Mouse (Mus musculus) megakaryocyte-erythroid progenitor cell, adult 5-6 weeks (primary cell): Measurements from ENCODE around the gene Syngr1. TPM values are rescaled to one million over a fixed set of nuclear protein-coding genes. Genes with fewer than 3 reads are reported as not detected.

ENCODE experiments used
- ATAC-seq: replicated peaks from 2 replicates; pipeline ENCODE4 v1.8.0; 2016; ENCODE audit warnings: mild to moderate bottlenecking, inconsistent platforms; ENCODE audit not compliant: severe bottlenecking, poor library complexity, low FRiP score, low TSS enrichment
- total RNA-seq, 2 experiments: library from RNA; stranded (forward) in 1 of 2; stranded (reverse) in 1 of 2; fragments of 200-1000, 215-1000 nt in 1 of 2; fragments of >200 nt in 1 of 2; fragmentation: Nextera tagmentation in 1 of 2; gene quantifications; 2 replicates each; pipeline ENCODE4 v1.2.3; 2014 to 2017

Syngr1 gene
- total RNA-seq, 2 experiments from 2014 or later, result 7.0 to 18.1 TPM

DNA sequence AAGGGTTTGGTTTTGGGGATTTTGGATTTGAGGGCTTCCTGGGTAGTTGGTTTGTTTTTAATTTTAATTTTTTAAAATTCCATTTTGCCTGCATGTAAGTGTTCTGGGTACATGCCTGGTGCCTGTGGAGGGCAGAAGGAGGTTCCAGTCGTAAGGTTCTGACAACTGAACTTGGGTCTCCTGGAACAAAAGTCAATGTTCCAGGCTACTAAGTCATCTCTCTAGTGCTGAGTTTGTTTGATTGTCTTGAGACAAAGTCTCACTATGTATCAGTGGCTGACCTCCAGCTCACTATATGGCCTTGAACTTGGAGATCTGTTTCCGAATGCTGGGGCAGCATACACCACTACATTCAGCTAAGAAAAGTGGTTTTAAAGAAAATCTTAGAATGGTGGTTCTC is 44.4 kb downstream of the Syngr1 start:
- ATAC-seq, result no peak

DNA sequence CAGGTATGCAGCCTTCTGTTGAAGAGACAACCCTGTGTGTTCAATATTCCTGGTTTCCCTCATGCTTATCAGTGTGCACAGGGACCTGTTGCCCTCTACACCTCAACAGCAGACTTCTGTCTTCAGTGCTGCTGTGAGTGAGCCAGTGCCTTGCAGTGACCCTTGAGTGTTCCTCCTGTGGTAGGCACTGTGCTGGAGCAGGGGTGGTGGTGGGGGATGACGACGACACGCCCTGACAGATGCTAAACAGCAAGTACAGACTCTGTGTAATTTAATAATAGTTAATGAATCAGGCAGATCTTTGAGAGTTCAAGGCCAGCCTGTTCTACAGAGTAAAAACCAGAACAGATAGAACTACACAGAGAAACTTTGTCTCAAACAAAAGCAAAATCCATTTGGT is 45.5 kb downstream of the Syngr1 start:
- ATAC-seq, result no peak

DNA sequence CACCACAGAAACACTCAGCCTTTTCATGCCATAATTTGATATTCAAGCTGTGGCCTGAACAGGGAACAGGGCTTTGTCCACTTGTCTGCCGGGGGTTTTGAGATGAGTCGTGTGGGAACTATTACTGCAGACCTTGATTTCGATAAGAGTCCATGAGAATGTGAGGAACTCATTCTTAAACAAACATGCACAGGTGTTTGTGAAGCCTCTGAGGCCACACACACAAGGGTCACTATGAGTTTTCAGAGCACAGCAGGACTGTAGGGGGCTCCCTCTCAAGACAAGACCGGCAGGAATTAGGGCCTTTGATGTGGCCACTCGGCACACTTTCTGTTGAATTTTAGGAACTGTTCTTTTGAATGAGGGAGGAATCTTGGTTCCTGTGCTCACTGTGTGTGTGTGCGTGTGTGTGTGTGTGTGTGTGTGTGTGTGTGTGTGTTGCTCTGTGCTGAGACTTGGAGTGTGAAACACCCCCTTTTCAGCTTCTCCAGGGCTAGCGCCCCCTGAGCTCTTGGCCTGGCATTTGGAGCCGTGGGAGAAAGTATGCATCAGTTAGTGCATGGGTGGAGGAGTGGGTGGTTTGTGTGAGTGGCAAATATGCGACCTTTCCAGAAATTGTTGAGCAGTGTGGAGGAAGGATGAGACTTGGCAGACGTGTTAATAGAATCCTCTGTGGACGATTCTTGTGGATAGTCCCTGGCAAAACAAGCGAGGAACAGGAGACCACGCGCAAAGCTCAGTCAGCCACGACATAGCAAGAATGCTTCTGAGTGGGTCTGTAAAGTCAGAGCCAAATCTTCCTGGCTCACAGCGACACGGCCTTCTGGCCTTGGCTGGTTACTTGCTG is 47.0 kb downstream of the Syngr1 start:
- ATAC-seq, result no peak

DNA sequence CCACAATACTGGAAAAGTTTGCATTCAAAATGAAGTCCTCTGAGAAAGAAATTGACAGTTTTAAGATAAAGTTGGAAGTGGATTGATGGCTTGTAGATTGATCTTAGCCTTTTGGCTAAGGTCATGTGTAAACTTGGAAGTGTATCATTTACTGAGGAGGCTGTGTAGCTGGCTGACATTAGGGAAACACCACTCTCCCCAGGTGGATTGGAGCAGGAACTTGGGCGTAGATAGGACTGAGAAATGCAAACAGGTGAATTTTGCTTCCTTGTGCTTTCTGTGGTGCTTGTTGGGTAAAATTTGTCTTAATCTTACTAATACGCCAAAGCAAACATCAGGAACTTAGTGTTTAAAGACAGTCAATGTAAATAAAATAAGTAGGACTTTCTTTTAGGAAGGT is 49.2 kb downstream of the Syngr1 start:
- no peak for ATAC-seq

DNA sequence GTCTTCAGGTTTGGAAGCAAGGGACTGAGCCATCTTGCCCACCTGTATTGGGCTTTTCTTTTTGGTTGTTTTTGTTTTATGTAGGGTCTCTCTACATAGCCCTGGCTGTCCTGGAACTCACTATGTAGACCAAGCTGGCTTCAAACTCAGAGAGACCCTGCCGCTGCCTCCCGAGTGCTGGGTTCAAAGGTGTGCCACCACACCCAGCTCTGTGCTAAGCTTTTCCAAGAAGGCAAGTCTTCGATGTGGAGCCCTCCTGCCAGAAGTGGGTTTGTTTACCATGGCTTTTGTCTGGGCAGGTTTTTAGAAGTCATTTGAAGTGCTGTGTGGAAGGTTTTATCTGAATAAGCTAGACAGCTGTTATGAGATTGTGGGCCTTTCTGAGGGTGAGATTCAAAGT is 49.7 kb downstream of the Syngr1 start:
- ATAC-seq, result no peak

DNA sequence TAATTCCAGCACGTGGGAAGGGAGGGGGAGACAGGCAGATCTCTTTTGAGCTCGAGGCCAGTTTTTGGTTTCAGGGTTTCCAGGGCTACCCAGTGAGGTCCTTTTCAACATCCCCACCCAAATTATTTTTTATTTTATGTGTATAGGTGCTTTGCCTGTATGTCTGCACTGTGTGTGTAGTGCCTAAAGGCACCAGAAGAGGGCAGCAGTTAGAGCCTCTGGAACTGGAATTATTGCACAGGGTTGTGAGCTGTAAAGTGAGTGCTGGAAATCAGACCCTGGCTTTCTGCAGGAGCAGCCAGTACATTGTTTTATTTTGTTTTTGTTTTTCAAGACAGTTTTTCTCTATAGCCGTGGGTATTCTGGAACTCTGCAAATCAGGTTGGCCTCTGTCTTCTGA is 51.0 kb downstream of the Syngr1 start:
- ATAC-seq, result no peak

DNA sequence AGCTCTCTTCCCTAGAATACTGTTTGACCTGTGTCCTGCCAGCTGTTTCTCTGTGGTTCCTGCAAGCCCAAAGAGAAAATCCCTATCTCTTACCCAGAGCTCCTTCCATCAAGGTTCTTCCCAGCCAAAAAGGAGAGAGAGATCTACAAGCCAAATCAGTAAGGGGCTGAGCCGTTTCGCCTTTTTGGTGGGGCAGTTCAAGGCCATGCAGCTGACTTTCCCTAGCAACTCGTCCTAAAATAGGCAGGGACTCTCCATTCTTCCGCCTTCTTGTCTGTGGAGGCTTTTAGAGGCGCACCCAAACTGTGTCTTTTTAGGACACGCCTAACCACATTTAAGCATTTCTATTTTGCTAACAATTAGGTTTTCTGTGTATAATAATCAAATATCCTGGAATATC is 52.6 kb downstream of the Syngr1 start:
- no peak for ATAC-seq

DNA sequence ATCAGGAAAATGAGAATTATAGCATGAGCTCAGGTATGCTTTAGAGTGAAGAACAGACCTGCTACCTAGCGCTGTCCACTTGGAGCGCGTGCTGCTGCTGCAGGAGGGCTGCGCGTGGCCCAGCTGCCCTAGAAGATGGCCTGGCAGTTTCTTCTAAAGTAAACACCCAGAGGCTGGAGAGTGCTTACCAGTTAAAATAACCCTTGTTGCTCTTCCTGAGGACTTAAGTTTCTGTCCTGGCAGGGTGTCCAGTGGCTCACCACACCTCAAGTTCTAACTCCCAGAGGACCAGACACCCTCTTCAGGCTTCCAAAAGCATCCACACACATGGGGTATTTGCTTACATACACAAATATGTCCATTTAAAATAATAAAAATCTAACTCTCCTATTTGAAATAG is 54.3 kb downstream of the Syngr1 start:
- no peak for ATAC-seq

DNA sequence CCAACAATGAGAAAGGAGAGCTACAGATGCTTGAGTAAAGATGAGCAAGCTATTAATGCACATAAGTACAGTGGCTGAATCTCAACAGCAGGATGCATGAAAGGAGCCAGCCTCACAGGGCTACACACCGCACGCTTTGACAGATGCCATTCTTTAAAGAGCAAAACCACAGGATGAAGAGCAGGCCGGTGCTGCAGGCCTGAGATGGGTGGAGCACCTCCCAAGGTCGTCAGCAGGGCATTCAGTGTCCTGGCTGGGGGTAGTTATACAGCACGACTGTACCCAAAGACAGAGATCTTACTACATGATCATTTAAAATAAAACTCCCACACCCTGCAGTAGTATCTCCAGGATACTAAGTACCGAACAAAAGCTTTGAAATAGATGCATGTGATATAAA is 55.0 kb downstream of the Syngr1 start:
- 0 out of 2 replicates have a peak, but pooled peaks have one; percentile 12 for ATAC-seq

DNA sequence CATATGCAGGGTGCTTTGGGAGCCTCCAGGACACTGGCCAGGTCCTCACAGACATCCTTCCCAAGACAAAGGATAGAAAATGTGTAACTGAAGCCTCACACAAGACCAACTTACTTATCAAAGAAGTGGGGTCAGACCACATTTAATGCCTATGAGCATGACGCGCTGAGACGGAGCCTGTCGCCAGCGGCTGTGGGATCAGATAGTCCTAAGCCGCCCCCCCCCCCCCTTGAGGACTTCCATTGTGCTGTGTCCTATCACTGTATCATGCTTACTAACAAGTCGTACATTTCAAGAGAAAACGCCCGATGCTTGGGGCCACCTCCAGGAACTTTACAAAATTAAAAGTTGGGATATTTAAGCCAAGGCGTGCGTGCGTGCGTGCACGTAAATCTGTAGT is 56.0 kb downstream of the Syngr1 start:
- ATAC-seq, result peak; percentile 63; the same call in 1 of the 2 replicates

DNA sequence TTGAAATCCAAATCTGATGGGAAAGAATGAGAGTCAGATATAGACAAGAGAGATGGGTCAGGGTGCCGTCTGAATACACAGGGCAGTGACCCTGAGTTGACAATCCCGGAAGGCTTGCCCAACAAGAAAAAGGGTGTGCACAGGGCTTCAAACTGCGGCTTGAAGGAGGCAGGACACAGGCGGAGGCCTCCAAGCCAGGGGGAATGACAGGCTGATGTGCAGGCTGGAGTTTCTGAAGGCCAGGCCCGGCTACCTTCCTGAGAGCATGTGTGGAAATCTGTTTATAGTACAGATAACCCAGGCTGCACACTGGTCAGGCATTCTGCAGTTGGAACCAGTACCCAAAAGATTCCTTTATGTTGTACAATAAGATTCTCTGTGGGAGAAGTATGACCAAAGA is 56.4 kb downstream of the Syngr1 start:
- ATAC-seq, result no peak

DNA sequence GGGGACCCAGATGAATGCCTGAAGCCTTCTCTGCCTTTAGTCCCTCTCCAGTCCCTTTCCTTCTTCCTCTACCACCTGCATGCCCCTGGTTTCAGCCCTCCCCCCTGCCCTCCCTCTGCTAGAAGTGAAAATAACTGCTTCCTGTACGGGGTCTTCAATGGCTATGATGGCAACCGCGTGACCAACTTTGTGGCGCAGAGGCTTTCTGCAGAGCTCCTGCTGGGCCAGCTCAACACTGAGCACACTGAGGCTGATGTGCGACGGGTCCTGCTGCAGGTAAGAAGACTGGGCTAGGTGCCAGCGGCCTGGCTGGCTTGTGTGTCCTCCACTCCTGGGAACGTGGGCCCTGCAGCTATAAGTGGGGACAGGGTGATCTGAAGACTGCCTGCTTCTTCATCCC is 57.4 kb downstream of the Syngr1 start:
- no peak for ATAC-seq

DNA sequence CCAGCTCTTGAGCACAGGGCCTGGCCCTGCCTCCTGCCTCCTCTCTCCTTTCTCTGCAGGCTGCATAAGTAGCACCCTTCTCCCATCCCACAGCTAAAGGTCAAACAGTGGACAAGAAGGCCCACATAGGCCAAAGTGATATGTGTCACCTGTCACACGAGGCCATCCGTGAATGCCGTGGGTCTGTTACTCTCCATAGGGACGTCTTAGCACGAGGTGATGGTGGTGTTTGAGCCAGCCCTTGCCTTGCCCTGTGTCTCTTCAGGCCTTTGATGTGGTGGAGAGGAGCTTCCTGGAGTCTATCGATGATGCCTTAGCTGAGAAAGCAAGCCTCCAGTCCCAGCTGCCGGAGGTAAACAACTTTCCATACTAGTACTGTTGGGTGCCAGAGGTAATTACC is 58.4 kb downstream of the Syngr1 start:
- no peak for ATAC-seq

DNA sequence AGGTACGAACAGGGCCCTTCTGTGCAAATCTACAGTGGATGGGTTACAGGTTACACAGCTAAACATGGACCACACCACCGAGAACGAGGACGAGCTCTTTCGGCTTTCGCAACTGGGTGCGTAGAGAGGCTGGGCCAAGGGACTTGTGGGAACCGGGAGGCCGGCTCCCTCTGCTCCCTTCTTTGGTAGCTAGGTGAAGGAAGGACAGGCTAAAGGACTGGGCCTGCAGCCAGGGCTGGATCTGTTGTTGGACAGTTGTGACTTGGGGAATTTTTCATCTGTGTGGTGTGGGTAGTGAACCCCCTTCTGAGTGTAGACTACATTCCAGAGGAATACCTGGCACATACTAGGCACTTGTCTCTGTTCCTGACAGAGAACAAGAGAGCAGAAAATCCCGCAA is 61.5 kb downstream of the Syngr1 start:
- no peak for ATAC-seq

DNA sequence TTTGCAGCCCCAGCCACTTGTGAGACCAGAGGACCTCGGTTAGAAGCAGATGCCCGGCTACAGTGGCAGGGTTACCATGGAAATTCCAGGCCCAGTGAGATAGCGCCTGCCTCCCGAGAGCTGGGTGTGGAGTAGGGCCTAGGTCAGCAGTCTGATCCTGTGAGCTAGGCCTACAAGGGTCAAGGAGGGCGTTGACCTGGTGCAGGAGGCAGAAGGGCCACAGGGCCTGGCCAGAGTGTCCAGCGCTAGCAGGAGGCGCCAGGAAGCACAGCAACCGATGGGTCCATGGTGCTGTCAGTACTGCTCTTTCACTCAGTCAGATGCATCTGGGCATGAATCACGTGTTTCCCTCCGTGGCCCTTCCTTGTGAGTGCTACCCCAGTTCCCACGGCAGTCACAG is 62.6 kb downstream of the Syngr1 start:
- no peak for ATAC-seq

DNA sequence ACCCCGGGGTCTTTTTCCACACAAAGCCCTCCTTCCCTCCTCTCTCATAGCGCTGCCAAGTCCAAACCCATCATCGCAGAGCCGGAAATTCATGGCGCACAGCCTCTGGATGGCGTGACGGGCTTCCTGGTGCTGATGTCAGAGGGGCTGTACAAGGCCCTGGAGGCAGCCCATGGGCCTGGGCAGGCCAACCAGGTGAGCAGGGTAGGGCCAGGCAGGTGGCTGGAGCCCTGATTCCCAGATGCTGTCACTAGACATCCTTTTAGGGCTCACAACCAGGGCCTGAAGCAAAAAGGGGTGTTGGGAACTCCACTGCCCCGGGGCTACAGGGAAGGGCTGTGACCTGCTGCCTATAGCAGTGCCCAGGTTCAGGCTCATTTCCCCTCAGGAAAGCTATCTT is 64.6 kb downstream of the Syngr1 start:
- ATAC-seq, result no peak

DNA sequence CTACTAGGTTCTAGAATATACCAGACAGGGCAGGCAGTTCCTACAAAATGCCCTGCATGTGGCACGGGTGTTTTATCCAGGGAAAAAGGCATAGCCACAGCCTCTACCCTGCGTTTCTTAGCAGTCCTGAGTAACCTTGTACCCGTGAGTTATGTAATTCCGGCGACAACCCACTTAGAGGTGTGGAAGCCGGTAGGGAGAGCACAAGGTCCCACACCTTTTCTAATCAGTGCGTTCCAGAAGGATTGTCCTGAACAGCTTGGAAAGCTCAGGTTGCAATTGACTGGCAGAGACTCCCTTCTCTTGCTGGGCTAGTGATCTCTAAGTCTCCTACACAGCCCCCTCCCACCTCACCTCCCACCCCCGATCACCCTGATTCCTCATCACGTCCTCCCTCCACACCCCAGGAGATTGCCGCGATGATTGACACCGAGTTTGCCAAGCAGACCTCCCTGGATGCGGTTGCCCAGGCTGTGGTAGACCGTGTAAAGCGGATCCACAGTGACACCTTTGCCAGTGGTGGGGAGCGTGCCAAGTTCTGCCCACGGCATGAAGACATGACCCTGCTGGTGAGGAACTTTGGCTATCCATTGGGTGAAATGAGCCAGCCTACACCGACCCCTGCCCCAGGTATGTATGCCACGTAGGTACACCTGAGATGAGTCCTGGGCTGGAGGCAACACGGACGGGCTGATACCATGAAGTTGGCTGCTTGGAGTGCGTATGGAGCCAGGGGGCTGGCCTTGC is 66.2 kb downstream of the Syngr1 start:
- ATAC-seq, result no peak

DNA sequence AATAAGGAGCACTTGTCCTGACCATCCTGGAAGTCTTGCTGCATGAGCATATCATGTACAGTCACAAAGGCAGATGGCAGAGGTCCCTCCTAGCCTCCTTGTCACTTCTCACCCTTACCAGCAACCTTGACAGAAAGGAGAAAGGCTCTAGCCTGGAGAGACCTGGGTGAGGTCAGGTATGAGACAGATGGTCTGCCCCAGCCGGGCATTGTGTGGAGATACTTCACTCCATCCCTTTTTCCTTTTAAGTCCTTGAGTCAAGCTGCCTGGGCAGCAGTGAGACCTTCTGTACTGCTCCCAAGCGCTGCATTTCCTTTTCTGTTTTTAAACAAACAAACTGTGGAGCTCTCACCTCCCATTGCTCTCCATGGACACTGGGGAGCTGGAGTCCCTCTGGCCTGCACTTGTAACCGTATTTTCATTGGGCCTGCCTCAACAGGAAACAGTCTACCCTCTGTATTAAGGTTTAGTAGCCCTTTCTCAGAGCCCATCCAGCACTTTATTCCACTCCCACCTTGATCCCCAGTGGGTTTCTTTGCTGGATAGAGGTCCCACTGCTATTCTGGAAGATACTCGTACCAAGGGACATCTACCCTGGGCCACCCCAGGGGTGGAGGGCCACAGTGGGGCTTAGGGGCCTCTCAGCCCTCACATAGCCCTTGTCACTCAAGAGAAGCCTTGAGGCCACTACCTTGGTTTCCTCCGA is 67.0 kb downstream of the Syngr1 start:
- ATAC-seq, result no peak

DNA sequence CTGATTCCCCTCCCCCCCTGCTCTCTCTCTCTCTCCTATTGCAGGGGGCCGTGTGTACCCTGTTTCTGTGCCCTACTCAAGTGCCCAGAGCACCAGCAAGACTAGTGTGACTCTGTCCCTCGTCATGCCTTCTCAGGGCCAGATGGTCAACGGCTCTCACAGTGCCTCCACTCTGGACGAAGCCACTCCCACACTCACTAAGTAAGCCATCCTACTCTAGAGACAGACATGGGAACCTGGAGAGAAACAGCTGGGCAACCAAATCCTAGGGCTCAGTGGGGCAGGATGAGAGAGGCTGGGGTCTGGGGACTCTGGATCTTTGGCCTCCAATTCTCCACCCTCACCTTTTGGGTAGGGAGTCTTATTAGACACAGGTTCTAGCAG is 67.6 kb downstream of the Syngr1 start:
- no peak for ATAC-seq

DNA sequence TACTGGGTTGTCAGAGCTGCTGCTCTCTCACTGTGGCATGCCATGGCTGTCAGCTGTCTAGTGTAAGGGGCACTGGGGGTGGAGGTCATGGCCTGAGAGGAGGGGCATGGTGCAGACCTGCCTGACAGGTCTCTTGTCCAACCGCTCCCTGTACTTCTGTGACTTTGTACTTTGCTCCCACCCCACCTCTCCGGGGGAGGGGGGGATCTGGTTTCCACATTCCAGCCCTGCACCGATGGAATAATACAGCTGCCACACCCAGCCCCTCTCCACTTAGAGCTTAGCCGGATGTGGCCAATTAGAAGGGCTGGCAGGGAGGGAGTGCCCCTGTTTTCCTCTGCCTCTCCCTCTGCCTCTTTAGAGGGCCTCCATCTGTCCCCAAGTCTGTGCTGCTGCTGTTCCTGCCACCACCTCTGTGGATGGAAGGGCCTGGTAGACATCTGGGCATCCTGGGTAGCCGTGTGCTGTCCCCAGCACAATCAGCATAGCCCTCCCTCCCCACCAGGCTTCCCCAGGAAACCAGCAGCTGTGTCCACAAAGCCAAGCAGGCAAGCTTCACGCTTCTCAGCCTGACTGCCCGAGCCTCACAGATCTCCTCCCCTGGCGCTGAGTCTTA is 68.3 kb downstream of the Syngr1 start:
- ATAC-seq, result no peak
